Mouse (Mus musculus) C2C12 (cell line): ENCODE measurements at regions not wholly inside any gene's neighbourhood (a gene's known extent, or its start where the extent isn't known, plus 50 kb on each side); places are given as distances from the start of the nearest gene placed in this dataset.

ENCODE experiments used
- H3K27me3 ChIP-seq: one replicate; pipeline ENCODE4 v1.6.1; 2011; ENCODE audit not compliant: control insufficient read depth, insufficient read depth, insufficient read length
- H3K36me3 ChIP-seq: one replicate; pipeline ENCODE4 v1.6.1; 2011; ENCODE audit not compliant: control insufficient read depth, insufficient read depth
- H3K4me3 ChIP-seq: one replicate; pipeline ENCODE4 v1.5.1; 2011; ENCODE audit warnings: mild to moderate bottlenecking, control low read depth; ENCODE audit not compliant: poor library complexity, insufficient read depth, severe bottlenecking
- H3K79me2 ChIP-seq: one replicate; pipeline ENCODE4 v1.6.1; 2011; ENCODE audit not compliant: control insufficient read depth, insufficient read depth
- H3K79me3 ChIP-seq: one replicate; pipeline ENCODE4 v1.6.1; 2011; ENCODE audit warnings: low read depth, control low read depth
- H3ac ChIP-seq: one replicate; pipeline ENCODE3; 2011; ENCODE audit warnings: low read depth; ENCODE audit not compliant: control insufficient read depth, insufficient read length
- CEBPB ChIP-seq: IDR thresholded peaks from one replicate; pipeline ENCODE4 v1.6.1; 2011; ENCODE audit warnings: low read depth, mild to moderate bottlenecking, control low read depth, moderate library complexity
- CTCF ChIP-seq: IDR thresholded peaks from one replicate; pipeline ENCODE4 v1.5.1; 2011; ENCODE audit not compliant: control insufficient read depth, insufficient read depth, insufficient read length
- FOSL1 ChIP-seq: IDR thresholded peaks from one replicate; pipeline ENCODE4 v1.8.0; 2011; ENCODE audit warnings: mild to moderate bottlenecking, low read length; ENCODE audit not compliant: poor library complexity, insufficient read depth, severe bottlenecking
- MAX ChIP-seq: IDR thresholded peaks from one replicate; pipeline ENCODE4 v1.6.1; 2011; ENCODE audit warnings: mild to moderate bottlenecking, control low read depth
- MYOD1 ChIP-seq: IDR thresholded peaks from one replicate; pipeline ENCODE4 v1.6.1; 2011; ENCODE audit warnings: low read depth; ENCODE audit not compliant: control insufficient read depth, insufficient read length
- MYOG ChIP-seq: IDR thresholded peaks from one replicate; pipeline ENCODE4 v1.6.1; 2011; ENCODE audit not compliant: control insufficient read depth, insufficient read length; ENCODE audit errors: extremely low read depth
- USF1 ChIP-seq: IDR thresholded peaks from one replicate; pipeline ENCODE4 v1.6.1; 2011; ENCODE audit warnings: low read depth, mild to moderate bottlenecking, control low read depth, moderate library complexity

GRCm38 (mm10) chr11:18821384-18821783 is 197.4 kb downstream of the Meis1 start:
- Histone ChIP-seq H3K27me3 (no peaks in the 10 kb centered on the region), H3ac (no peak overlapping the region), H3K36me3 (no peaks in the 10 kb centered on the region), H3K79me2 (no peaks in the 10 kb centered on the region), H3K4me3 (no peak overlapping the region), H3K79me3 (no peaks in the 10 kb centered on the region)
- no peak for TF ChIP-seq MYOG
- TF ChIP-seq FOSL1 = no peak
- no peak for TF ChIP-seq MAX
- no peak for TF ChIP-seq USF1
- no peak for TF ChIP-seq MYOD1
- no peak for TF ChIP-seq CEBPB
- TF ChIP-seq CTCF = peak; percentile 22

GRCm38 (mm10) chr11:18814110-18814509 is 204.7 kb downstream of the Meis1 start:
- no peaks in the 10 kb centered on the region for H3K79me3 ChIP-seq
- no peak overlapping the region for H3K4me3 ChIP-seq
- no peak for TF ChIP-seq CEBPB
- TF ChIP-seq USF1 = no peak
- TF ChIP-seq CTCF = no peak
- TF ChIP-seq MYOD1 = no peak
- TF ChIP-seq MAX = no peak
- TF ChIP-seq FOSL1 = no peak
- no peak for TF ChIP-seq MYOG
- no peak overlapping the region for H3ac ChIP-seq
- no peaks in the 10 kb centered on the region for H3K79me2 ChIP-seq
- no peaks in the 10 kb centered on the region for H3K36me3 ChIP-seq
- H3K27me3 ChIP-seq = no peaks in the 10 kb centered on the region

- Histone ChIP-seq H3K79me2 (no peaks in the 10 kb centered on the region), H3K36me3 (no peaks in the 10 kb centered on the region), H3K4me3 (no peak overlapping the region), H3ac (no peak overlapping the region), H3K79me3 (no peaks in the 10 kb centered on the region), H3K27me3 (no peaks in the 10 kb centered on the region)
- TF ChIP-seq FOSL1 (no peak), MAX (no peak), USF1 (no peak), MYOD1 (no peak), MYOG (no peak), CTCF (no peak), CEBPB (no peak)
Measured at GRCm38 (mm10) chr11:18767479-18767878, 251.3 kb downstream of the Meis1 start.

GRCm38 (mm10) chr11:18766458-18767016 is 252.2 kb downstream of the Meis1 start:
- H3ac ChIP-seq = no peak overlapping the region
- no peak overlapping the region for H3K4me3 ChIP-seq
- H3K27me3 ChIP-seq = no peaks in the 10 kb centered on the region
- TF ChIP-seq USF1 = no peak
- no peak for TF ChIP-seq MAX
- TF ChIP-seq FOSL1 = no peak
- no peak for TF ChIP-seq CTCF
- TF ChIP-seq MYOD1 = no peak
- no peak for TF ChIP-seq CEBPB
- no peak for TF ChIP-seq MYOG
- H3K79me2 ChIP-seq = no peaks in the 10 kb centered on the region
- no peaks in the 10 kb centered on the region for H3K36me3 ChIP-seq
- H3K79me3 ChIP-seq = no peaks in the 10 kb centered on the region

- Histone ChIP-seq H3K27me3 (no peaks in the 10 kb centered on the region), H3K79me3 (no peaks in the 10 kb centered on the region), H3K79me2 (no peaks in the 10 kb centered on the region), H3K36me3 (no peaks in the 10 kb centered on the region), H3ac (no peak overlapping the region), H3K4me3 (no peak overlapping the region)
- TF ChIP-seq CEBPB (no peak), MAX (no peak), FOSL1 (no peak), MYOD1 (no peak), CTCF (no peak), MYOG (no peak), USF1 (no peak)
Measured at GRCm38 (mm10) chr11:18758591-18759074, 260.2 kb downstream of the Meis1 start.

GRCm38 (mm10) chr11:18756576-18756975 is 262.2 kb downstream of the Meis1 start:
- Histone ChIP-seq H3K27me3 (no peaks in the 10 kb centered on the region), H3K79me3 (no peaks in the 10 kb centered on the region), H3K79me2 (no peaks in the 10 kb centered on the region), H3K36me3 (no peaks in the 10 kb centered on the region), H3ac (no peak overlapping the region), H3K4me3 (no peak overlapping the region)
- TF ChIP-seq FOSL1 (no peak), MYOD1 (no peak), CTCF (no peak), USF1 (no peak), MAX (no peak), MYOG (no peak), CEBPB (no peak)
